Mouse (Mus musculus): ENCODE results near the gene Gm20388. TPM values are rescaled to one million over a fixed set of nuclear protein-coding genes. Genes with fewer than 3 reads are reported as not detected.
"Not testable (repeated sequence)": the region's sequence is repeated elsewhere in the genome, so short reads cannot be mapped to it uniquely, and the experiment has no call there.

Gene Gm20388
- polyA plus RNA-seq, 1 experiment from 2014 or later = 5.3 TPM

DNA sequence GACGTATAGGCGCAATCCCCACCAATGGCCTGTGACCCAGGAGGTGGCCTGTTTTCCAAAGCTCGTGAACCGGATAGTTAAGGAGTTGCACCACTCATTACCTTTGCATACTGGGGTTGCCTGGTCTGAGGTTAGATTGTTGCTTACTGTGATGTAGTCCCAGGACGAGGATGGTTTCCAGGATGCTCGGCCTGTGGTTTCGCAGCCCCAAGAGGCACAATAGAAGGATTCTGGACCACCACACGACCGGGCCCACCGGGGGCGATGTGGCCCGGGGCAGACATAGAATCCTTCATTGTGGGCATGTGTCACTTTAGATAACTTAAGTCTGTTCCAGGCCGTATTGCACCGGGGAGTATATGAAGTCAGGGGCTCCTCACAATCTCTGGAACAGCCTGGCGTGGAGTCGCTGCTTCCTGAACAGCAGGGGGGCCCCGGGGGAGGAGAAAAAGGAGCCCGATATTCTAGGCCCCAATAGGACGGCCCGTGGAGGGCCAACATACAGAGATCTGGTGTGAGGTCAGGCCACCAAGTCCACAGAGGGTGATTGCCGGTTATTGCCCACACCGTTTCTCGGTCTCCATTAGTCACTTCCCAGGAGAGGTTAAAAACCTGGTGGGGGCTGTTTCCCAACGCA, 3517.1 kb downstream of the Gm20388 start:
- no peak overlapping the region for H3K9ac ChIP-seq (ENCODE audit: low read depth, low read length)
- H3K4me2 ChIP-seq = no peak overlapping the region
- H3K4me1 ChIP-seq (replicated peaks; ENCODE audit: control insufficient read depth, insufficient read depth, low read length) = no peaks in the 10 kb centered on the region
- H3K27me3 ChIP-seq (replicated peaks; ENCODE audit: control insufficient read depth, insufficient read depth, low read length) = no peaks in the 10 kb centered on the region
- no peaks in the 10 kb centered on the region for H3K36me3 ChIP-seq (ENCODE audit: control insufficient read depth, insufficient read depth, low read length)
- H3K27ac ChIP-seq (ENCODE audit: low read depth, low read length) = no peak overlapping the region
- DNase-seq (ENCODE audit: low spot score) = no peak
- WGBS = 96% methylated on average over 24 of the region's 24 CpGs
- no peak for ATAC-seq (replicated peaks; ENCODE audit: low FRiP score)
- no peak overlapping the region for H3K4me3 ChIP-seq (ENCODE audit: low read depth, low read length)
- peaks cover 47% of the 10 kb centered on the region for H3K9me3 ChIP-seq (ENCODE audit: control insufficient read depth, low read length)

DNA sequence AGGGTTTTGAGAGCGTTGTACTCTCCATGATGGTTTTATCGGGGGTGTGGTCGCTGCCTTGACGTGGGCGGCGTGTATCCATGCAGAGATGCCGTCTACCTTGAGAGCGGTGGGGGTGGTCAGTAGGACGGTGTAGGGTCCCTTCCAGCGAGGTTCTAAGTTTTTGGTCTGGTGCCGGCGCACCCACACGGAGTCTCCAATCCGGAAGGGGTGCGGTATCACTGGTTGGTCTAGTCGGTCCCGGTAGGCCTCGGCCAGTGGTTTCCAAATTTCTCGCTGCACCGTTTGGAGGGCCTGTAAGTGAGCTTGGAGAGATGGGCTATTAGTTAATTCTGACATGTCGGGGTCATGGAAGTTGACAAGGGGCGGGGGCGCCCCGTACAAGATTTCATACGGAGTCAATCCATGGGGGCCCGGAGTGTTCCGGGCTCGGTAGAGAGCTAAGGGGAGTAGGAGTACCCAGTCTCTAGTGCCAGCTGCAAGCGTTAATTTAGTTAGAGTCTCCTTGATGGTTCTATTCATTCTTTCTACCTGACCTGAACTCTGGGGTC, 3517.8 kb downstream of the Gm20388 start:
- no peak for ATAC-seq (replicated peaks; ENCODE audit: low FRiP score)
- H3K36me3 ChIP-seq (ENCODE audit: control insufficient read depth, insufficient read depth, low read length) = no peaks in the 10 kb centered on the region
- peaks cover 52% of the 10 kb centered on the region for H3K9me3 ChIP-seq (ENCODE audit: control insufficient read depth, low read length)
- 96% methylated on average over 29 of the region's 29 CpGs for WGBS
- no peaks in the 10 kb centered on the region for H3K4me1 ChIP-seq (replicated peaks; ENCODE audit: control insufficient read depth, insufficient read depth, low read length)
- H3K4me2 ChIP-seq = no peak overlapping the region
- no peaks in the 10 kb centered on the region for H3K27me3 ChIP-seq (replicated peaks; ENCODE audit: control insufficient read depth, insufficient read depth, low read length)
- no peak overlapping the region for H3K4me3 ChIP-seq (ENCODE audit: low read depth, low read length)
- DNase-seq (ENCODE audit: low spot score) = no peak
- H3K9ac ChIP-seq (ENCODE audit: low read depth, low read length) = no peak overlapping the region
- no peak overlapping the region for H3K27ac ChIP-seq (ENCODE audit: low read depth, low read length)

DNA sequence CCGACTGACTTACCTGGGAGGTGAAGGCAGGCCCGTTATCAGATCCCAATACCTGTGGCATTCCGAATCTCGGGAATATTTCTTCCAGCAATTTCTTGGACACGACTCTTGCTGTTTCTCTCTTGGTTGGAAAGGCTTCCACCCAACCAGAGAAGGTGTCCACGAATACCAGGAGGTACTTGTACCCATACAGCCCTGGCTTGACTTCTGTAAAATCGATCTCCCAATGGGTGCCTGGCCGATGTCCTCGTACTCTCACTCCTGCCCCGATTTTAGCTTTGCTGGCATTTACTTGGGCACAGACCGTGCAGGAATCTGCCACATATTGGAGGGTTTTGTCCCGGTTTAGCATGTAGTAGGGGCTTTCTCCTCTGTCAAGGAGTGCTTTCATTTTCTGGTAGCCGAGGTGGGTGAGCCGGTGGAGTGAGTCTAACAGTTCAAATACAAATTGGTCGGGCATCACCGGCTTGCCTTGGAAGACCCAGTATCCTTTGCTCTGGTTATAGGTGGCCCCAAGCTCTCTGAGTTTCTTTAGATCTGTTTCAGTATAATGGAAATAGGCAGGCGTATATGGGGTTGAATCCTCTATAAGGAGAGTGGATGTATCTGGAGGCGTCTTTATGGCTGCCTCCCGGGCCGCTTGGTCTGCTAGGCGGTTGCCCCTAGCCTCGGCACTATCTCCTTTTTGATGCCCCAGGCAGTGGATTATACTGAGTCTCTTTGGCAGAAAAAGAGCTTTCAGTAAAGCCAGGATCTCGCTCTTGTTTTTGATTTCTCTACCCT, 3518.5 kb downstream of the Gm20388 start:
- Histone ChIP-seq H3K4me2 (no peak overlapping the region), H3K4me1 (replicated peaks; ENCODE audit: control insufficient read depth, insufficient read depth, low read length) (no peaks in the 10 kb centered on the region), H3K9me3 (ENCODE audit: control insufficient read depth, low read length) (peaks cover 52% of the 10 kb centered on the region), H3K36me3 (ENCODE audit: control insufficient read depth, insufficient read depth, low read length) (no peaks in the 10 kb centered on the region), H3K4me3 (ENCODE audit: low read depth, low read length) (no peak overlapping the region), H3K27me3 (replicated peaks; ENCODE audit: control insufficient read depth, insufficient read depth, low read length) (no peaks in the 10 kb centered on the region), H3K9ac (ENCODE audit: low read depth, low read length) (no peak overlapping the region), H3K27ac (ENCODE audit: low read depth, low read length) (no peak overlapping the region)
- DNase-seq (ENCODE audit: low spot score) (no peak), ATAC-seq (replicated peaks; ENCODE audit: low FRiP score) (no peak)
- WGBS = 92% methylated on average over 23 of the region's 23 CpGs

DNA sequence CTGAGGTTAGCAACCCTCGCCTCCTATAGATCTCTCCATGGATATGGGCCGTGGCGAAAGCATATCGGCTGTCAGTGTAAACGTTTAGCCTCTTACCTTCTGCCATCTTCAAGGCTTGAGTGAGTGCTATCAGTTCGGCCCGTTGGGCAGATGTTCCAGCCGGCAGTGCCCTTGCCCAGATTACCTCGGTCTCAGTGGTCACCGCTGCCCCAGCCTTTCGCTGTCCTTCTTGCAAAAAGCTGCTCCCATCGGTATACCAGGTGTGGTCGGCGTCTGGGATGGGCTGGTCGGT, 3519.0 kb downstream of the Gm20388 start:
- H3K36me3 ChIP-seq (ENCODE audit: control insufficient read depth, insufficient read depth, low read length); ATAC-seq (replicated peaks; ENCODE audit: low FRiP score); H3K27me3 ChIP-seq (replicated peaks; ENCODE audit: control insufficient read depth, insufficient read depth, low read length); H3K4me1 ChIP-seq (replicated peaks; ENCODE audit: control insufficient read depth, insufficient read depth, low read length); H3K9ac ChIP-seq (ENCODE audit: low read depth, low read length); H3K27ac ChIP-seq (ENCODE audit: low read depth, low read length); DNase-seq (ENCODE audit: low spot score); H3K4me3 ChIP-seq (ENCODE audit: low read depth, low read length); H3K4me2 ChIP-seq: not testable (repeated sequence)
- H3K9me3 ChIP-seq (ENCODE audit: control insufficient read depth, low read length) = peaks cover 55% of the 10 kb centered on the region
- WGBS = 93% methylated on average over 15 of the region's 15 CpGs

DNA sequence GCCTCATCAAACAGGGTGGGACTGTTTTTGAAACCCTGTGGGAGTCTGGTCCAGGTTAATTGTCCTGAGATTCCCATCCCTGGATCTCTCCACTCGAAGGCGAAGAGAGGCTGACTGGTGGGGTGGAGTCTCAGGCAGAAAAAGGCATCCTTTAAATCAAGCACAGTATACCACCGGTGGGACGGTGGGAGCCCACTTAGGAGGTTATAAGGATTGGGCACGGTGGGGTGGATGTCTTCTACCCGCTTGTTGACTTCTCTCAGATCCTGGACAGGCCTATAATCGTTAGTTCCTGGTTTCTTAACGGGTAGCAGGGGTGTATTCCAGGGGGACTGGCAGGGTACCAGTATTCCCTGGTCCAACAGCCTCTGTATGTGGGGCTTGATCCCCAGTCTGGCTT, 3520.3 kb downstream of the Gm20388 start:
- not testable (repeated sequence) for H3K27ac ChIP-seq (ENCODE audit: low read depth, low read length); H3K4me3 ChIP-seq (ENCODE audit: low read depth, low read length); H3K36me3 ChIP-seq (ENCODE audit: control insufficient read depth, insufficient read depth, low read length); ATAC-seq (replicated peaks; ENCODE audit: low FRiP score); DNase-seq (ENCODE audit: low spot score); H3K4me2 ChIP-seq; H3K4me1 ChIP-seq (replicated peaks; ENCODE audit: control insufficient read depth, insufficient read depth, low read length); H3K9ac ChIP-seq (ENCODE audit: low read depth, low read length); H3K27me3 ChIP-seq (replicated peaks; ENCODE audit: control insufficient read depth, insufficient read depth, low read length)
- WGBS = 84% methylated on average over 8 of the region's 8 CpGs
- H3K9me3 ChIP-seq (ENCODE audit: control insufficient read depth, low read length) = peaks cover 55% of the 10 kb centered on the region

DNA sequence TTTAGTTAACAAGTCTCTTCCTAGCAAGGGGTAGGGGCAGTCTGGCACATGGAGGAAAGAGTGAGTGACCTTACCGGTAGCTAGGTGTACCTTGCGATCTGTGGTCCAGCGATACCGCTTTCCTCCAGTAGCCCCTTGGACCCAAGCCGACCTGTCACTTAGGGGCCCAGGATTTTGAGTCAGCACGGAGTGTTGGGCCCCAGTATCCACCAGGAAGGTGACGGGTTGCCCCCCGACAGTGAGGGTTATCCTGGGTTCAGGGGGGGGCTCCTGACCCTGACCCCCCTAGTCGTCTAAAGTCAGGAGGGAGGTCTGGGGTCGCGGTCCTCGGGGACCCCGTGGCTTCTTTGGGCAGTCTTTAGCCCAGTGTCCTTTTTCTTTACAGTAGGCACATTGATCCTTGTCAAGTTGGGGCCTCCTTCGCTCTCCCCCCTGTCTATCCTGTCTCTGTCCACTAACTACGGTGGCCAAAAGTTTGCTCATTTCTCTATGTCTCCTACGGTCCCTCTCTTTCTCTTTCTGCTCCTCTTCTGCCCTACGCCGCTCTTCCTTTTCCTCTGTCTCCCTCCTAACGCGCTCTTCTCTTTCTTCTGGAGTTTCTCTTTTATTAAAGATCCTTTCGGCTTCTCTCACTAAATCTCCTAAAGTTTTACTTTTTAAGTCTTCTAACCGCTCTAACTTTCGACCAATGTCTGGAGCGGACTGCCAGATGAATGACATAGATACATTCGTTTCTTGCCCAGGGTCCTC, 3521.2 kb downstream of the Gm20388 start:
- Histone ChIP-seq H3K4me3 (ENCODE audit: low read depth, low read length) (no peak overlapping the region), H3K27me3 (replicated peaks; ENCODE audit: control insufficient read depth, insufficient read depth, low read length) (no peaks in the 10 kb centered on the region), H3K4me2 (no peak overlapping the region), H3K27ac (ENCODE audit: low read depth, low read length) (no peak overlapping the region), H3K9ac (ENCODE audit: low read depth, low read length) (no peak overlapping the region), H3K36me3 (ENCODE audit: control insufficient read depth, insufficient read depth, low read length) (no peaks in the 10 kb centered on the region; the same call in 1 of the 2 replicates), H3K4me1 (replicated peaks; ENCODE audit: control insufficient read depth, insufficient read depth, low read length) (no peaks in the 10 kb centered on the region), H3K9me3 (ENCODE audit: control insufficient read depth, low read length) (peaks cover 49% of the 10 kb centered on the region)
- ATAC-seq (replicated peaks; ENCODE audit: low FRiP score) = no peak
- no peak for DNase-seq (ENCODE audit: low spot score)
- WGBS = 94% methylated on average over 25 of the region's 25 CpGs

DNA sequence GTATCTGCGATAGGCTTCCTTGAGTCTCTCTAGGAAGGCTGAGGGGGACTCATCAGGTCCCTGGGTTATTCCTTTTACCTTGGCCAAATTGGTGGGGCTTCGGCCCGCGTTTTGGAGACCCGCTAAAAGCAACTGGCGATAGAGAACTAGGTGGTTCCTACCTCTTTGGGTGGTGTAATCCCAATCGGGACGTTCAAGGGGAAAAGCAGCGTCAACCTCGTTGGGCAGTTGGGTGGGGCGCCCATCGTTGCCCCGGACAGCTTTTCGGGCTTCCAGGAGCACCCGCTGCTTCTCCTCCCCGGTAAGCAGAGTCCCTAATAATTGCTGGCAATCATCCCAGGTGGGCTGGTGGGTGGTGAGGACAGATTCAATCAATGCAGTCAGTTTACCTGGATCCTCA, 3521.7 kb downstream of the Gm20388 start:
- DNase-seq (ENCODE audit: low spot score) = no peak
- 95% methylated on average over 16 of the region's 16 CpGs for WGBS
- H3K27me3 ChIP-seq (replicated peaks; ENCODE audit: control insufficient read depth, insufficient read depth, low read length) = no peaks in the 10 kb centered on the region
- no peak overlapping the region for H3K27ac ChIP-seq (ENCODE audit: low read depth, low read length)
- no peaks in the 10 kb centered on the region; the same call in 1 of the 2 replicates for H3K36me3 ChIP-seq (ENCODE audit: control insufficient read depth, insufficient read depth, low read length)
- peaks cover 45% of the 10 kb centered on the region for H3K9me3 ChIP-seq (ENCODE audit: control insufficient read depth, low read length)
- no peaks in the 10 kb centered on the region for H3K4me1 ChIP-seq (replicated peaks; ENCODE audit: control insufficient read depth, insufficient read depth, low read length)
- no peak overlapping the region for H3K4me2 ChIP-seq
- no peak overlapping the region for H3K4me3 ChIP-seq (ENCODE audit: low read depth, low read length)
- no peak overlapping the region for H3K9ac ChIP-seq (ENCODE audit: low read depth, low read length)
- ATAC-seq (replicated peaks; ENCODE audit: low FRiP score) = no peak

DNA sequence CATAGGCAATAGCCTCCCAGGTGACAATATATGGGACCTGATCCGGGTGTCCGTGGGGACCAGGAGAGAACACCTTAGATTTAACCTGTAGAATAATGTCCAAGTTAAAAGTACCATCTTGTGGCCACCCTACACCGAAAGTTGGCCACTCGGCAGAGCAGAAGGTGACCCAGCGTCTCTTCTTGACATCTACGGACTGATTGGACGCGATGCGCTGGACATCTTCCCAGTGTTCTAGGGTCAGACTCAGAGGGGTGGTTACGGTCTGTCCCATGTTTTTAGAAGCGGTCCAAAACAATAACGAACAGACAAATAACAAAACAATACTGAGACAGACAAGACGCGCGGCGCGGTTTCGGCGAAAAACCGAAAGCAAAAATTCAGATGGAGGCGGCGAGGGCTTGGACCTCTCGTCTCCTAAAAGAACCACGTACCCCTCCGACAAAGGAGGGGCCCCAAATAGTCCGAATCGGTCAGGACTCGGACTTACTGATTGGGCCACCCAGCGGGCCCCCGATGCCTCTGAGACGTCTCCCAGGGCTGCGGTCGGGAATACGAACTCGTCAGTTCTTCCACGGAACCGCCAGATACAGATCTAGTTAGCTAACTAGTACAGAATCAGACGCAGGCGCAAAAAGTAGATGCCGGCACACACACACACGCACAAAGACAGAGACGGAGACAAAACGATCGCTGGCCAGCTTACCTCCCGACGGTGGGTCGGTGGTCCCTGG, 3522.8 kb downstream of the Gm20388 start:
- H3K9me3 ChIP-seq (ENCODE audit: control insufficient read depth, low read length) = peaks cover 34% of the 10 kb centered on the region
- not testable (repeated sequence) for DNase-seq (ENCODE audit: low spot score); H3K4me1 ChIP-seq (replicated peaks; ENCODE audit: control insufficient read depth, insufficient read depth, low read length); ATAC-seq (replicated peaks; ENCODE audit: low FRiP score); H3K36me3 ChIP-seq (ENCODE audit: control insufficient read depth, insufficient read depth, low read length); H3K4me2 ChIP-seq; H3K9ac ChIP-seq (ENCODE audit: low read depth, low read length); H3K27ac ChIP-seq (ENCODE audit: low read depth, low read length); H3K27me3 ChIP-seq (replicated peaks; ENCODE audit: control insufficient read depth, insufficient read depth, low read length); H3K4me3 ChIP-seq (ENCODE audit: low read depth, low read length)
- 96% methylated on average over 46 of the region's 47 CpGs for WGBS
